Mouse (Mus musculus): ENCODE results near the gene Elane.
"Not testable (repeated sequence)": the region's sequence is repeated elsewhere in the genome, so short reads cannot be mapped to it uniquely, and the experiment has no call there.

Elane gene

DNA sequence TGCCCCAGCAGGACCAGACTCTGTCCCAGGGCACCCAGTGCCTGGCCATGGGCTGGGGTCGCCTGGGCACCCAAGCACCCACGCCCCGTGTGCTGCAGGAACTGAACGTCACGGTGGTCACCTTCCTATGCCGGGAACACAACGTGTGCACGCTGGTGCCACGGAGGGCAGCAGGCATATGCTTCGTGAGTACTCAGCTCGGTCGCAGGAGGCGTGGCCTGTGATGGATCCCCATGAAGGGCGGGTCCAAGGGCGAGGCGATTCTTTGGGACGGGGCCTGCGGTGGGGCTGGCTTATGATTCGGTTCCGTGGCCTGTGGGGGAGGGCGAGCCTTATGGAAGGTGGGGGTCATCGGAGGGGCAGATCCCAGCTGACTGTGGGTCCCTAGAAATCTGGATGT is 4.1 kb upstream of the Elane start:
- in situ Hi-C loops (cut with MseI, MboI), result loop anchor here in 1 of 2 experiments (10.0 kb wide), 1 partner anchor 73 kb away; no protein-coding TSS in a partner anchor

DNA sequence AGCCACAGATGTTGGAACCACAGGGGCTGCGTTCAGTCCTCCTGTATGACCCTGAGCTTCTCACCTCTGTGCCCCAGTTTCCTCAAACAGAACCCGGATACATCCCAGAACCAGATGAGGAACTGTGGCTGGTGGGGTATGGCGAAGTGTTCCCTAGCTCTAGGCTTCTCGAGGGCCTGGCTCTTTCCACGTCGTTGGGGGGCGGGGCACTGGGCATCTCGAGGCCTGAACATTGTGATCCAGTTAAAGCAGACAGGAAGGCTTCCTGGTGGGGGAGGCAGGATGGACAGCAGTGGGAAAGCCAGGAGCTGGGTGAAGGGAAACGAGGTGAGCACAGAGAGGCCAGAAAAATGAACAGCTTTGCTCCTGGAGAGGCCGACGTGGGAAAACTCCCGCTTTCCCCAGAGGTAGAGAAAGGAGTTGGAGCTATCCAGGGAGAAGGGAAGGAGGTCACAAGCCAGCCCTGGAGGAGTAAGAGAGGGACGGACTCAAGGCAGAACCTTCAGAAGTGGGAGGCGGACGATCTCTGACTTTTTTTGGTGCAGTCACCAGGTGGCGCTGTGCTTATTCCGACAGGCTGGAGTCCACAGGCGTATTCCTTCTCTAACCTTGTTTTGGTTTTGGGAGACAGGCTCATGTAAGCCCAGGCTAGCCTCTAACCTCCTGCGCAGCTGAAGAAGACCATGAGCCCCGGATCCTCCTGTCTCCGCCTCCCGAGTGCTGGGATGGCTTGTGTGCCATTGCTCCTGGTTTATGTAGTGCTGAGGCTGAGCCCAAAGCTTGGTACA is 2.6 kb upstream of the Elane start:
- in situ Hi-C loops (cut with MseI, MboI), result loop anchor here in 1 of 2 experiments (10.0 kb wide), 1 partner anchor 71 kb away; no protein-coding TSS in a partner anchor

- in situ Hi-C loops (cut with MseI, MboI), result loop anchor here in 1 of 2 experiments (10.0 kb wide), 1 partner anchor 70 kb away; no protein-coding TSS in a partner anchor
These were observed 1.6 kb upstream of the Elane start for GRCm38 (mm10) chr10:79884446-79884845.

DNA sequence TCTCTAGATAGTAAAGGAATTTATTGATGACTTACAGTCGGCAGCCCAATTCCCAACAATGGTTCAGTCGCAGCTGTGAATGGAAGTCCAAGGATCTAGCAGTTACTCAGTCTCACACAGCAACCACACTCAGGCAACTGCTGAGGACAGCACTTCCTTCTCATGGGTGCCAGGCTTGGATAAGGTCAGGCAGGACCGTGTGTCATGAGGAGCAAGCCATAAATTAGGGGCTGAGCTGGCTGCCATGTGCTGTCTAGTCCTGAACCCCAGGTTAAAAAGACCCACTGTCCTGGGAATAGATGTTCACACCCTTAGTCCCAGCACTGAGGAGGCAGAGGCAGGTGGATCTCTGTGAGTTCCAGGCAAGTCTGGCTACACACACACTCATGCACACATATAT is 1.1 kb upstream of the Elane start:
- in situ Hi-C loops (cut with MseI, MboI), result loop anchor here (5.0 to 10.0 kb wide), 2 partner anchors 37 to 70 kb away; partner anchors contain the start of gene R3hdm4 (in 1 of the 2)

DNA sequence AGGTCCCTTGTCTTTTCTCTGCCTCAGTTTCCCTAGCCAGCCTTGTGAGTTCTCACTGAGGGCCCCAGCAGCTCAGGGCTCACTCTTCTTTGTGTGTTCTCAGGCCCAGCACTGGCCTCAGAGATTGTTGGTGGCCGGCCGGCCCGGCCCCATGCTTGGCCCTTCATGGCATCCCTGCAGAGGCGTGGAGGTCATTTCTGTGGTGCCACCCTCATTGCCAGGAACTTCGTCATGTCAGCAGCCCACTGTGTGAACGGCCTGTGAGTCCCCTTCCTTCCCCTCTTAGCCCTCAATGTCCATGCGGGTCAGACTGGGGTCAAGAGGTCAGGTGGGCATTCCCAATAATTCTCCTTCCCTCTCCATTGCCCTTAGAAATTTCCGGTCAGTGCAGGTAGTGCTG is 564 bp downstream of the Elane start:
- in situ Hi-C loops (cut with MseI, MboI), result loop anchor here (5.0 to 10.0 kb wide), 2 partner anchors 36 to 68 kb away; partner anchors contain the start of gene R3hdm4 (in 1 of the 2)

- in situ Hi-C loops (cut with MseI, MboI), result loop anchor here (5.0 to 10.0 kb wide), 2 partner anchors 33 to 65 kb away; partner anchors contain the start of gene R3hdm4 (in 1 of the 2)
These were observed 3.3 kb downstream of the Elane start for GRCm38 (mm10) chr10:79889386-79889785.

DNA sequence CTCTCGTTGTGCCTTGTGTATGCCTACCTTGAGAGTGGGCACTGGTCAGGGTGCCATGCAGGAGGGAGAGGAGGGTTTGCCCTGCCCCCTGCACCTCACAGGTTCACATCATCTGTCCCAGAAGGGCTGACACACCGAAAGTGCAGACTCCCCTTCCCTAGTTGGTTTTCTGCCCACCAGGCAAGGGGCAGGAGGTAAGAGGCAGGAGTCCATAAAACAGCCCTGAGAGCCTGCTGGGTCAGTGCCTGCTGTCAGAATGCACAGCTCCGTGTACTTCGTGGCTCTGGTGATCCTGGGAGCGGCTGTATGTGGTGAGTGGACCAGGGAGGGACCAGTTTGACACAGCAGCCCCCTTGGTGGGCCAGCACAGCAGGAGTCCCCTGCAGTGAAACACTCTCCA is 4.6 kb downstream of the Elane start, which contains the start of gene Cfd:
Gene Cfd (plus strand): TSS at position 184 of the 400 bp plus-strand sequence.
- in situ Hi-C loops (cut with MseI, MboI), result no loop called here

- in situ Hi-C loops (cut with MseI, MboI), result not testable (repeated sequence)
These were observed 6.5 kb downstream of the Elane start for GRCm38 (mm10) chr10:79892451-79893118.

DNA sequence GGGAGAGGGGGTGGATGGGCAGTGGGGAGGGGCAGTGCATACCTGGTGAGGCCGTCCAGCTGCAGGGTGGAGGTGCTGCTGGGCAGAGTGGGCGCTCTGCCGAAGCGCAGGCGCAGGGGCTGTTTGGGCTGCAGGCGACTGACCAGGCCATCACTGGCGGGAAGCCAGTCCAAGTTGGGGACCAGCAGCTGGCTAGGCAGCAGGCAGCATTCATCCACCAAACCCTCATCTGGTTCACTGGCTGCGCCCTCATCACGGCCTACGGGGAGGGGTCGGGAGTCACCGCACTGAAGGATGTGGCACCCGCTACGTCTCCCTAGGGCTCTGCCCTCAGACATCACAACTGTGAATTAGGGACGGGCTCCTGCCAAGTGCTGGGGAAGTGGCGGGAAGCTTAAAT is 10.3 kb downstream of the Elane start:
- in situ Hi-C loops (cut with MseI, MboI), result no loop called here

- in situ Hi-C loops (cut with MseI, MboI), result no loop called here
These were observed 10.8 kb downstream of the Elane start for GRCm38 (mm10) chr10:79896814-79897213.

DNA sequence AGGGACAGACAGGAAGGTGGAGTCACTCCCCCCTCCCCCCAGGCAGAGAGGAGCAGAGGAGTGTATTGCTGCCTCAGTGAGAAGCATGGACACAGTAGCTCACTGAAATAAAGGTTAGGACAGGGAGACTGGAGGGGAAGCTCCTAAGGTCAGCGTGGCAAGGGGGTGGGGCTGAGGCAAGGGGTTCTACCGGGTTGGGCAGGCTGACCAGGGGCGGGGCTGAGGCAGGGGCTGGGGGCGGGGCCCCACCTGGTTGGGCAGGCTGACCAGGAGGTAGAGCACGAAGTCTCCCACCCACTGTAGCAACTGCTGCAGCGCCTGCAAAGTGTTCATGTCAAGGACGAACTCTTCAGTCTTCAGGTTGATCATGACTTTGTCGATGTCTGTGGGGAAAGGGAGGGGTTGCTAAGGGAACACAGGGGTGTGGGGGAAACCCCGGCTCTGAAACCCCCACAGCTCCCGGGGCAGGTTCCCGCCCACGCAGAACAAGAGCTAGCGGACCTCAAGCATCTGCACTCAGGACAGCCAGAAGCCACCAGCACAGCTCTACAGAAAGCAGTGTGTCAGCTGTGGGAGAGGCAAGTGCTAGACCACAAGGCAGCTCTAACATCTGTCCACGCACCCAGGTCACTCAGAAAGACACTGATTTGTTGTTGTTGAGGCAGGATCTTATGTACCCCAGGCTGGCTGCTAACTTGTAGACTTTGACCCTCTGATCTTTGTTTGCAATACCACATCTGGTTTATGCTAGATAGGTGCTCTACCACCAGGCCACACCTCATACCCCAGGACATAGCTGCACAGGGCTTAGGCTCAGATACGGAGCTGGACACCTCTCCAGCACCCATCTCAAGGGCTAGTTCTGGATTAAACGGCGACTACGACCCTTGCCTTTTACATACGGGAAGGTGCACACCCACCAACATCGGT is 11.5 kb downstream of the Elane start:
- in situ Hi-C loops (cut with MseI, MboI), result no loop called here

DNA sequence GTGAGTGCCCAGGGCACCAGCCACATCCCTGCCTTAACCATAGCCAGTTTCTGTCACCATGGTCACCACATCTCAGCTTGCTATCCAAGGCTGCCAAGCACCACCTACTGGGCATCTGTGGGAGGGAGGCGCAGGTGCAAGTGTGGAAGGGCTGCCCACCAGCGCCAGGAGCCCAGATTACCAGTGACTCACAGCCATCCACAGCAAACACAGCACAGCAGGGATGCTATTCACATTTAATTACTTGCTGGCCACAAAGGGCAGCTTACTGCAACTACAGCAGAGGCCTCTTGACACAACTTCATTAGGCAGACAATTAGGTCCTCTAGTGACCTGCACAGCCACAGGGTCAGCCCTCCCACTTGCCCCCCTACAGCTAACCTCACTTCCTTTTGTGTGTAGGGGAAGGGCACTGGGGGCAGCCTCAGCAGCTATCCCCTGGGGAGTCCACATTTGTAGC is 14.9 kb downstream of the Elane start:
- in situ Hi-C loops (cut with MseI, MboI), result no loop called here

DNA sequence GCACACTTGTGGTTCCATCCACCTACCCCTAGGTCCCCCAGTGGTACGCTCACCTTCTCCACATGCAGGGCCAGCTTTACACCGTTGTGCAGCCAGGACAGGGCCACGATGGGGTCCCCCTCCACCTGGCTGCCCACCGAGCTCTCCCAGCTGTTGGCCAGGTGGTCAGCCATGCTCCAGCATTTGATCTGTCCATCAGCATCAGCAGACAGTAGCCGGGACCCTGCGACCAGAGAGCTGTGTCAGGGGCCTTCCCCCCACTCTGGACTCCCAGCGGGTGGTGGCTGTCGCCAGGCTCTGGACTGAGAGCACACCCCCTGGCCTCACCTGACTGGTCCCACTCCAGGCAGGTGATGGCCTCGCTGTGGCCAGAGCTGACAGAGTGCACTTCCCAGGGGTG is 20.7 kb downstream of the Elane start:
- in situ Hi-C loops (cut with MseI, MboI), result no loop called here

- in situ Hi-C loops (cut with MseI, MboI), result no loop called here
These were observed 21.4 kb downstream of the Elane start for GRCm38 (mm10) chr10:79907415-79907814.

DNA sequence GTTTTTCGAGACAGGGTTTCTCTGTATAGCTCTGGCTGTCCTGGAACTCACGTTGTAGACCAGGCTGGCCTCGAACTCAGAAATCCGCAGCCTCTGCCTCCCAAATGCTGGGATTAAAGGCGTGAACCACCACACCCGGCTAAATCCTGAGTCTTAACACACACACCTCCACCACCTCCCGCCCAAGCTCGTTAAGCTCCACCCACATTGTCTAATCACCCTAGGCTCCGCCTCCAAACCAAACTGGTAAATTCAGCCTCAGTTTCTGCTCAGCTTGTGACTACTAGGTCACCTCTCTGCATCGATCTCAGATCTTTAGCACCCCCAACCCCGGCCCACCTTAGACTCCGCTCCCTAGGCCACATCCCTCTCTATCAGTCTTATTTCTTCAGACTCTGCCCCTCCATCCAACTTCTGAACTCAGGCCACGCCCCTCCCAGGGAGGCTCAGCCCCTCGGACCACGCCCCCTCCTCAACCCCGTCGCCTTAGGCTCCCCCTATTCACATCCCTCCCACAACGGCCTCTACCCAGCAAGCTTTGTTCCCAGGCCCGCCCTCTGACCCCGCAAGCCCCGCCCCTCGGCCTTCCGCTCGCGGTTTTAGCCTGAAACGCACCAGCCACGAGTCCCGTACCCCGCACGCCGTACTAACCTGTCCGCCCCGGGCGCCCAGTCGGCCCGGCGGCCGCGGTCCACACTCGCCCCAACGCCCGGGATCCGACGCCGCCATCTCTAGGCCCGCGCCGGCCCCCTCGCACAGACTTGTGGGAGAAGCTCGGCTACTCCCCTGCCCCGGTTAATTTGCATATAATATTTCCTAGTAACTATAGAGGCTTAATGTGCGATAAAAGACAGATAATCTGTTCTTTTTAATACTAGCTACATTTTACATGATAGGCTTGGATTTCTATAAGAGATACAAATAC is 22.4 kb downstream of the Elane start, which contains the start of gene Med16:
Gene Med16 (minus strand): TSS at position 757 of the 925 bp plus-strand sequence.
- in situ Hi-C loops (cut with MseI, MboI), result no loop called here

- in situ Hi-C loops (cut with MseI, MboI), result no loop called here
These were observed 23.3 kb downstream of the Elane start for GRCm38 (mm10) chr10:79909092-79909922.

GRCm38 (mm10) chr10:79910556-79910955 is 24.5 kb downstream of the Elane start, which contains the start of gene Gm26602:
Gene Gm26602, plus strand, starts transcription at chr10:79910856.
- in situ Hi-C loops (cut with MseI, MboI), result no loop called here

GRCm38 (mm10) chr10:79912412-79912811 is 26.4 kb downstream of the Elane start:
- in situ Hi-C loops (cut with MseI, MboI), result no loop called here

All from mouse trophoblast stem cell (cell line).